ENCODE assay signal across 11 mouse cellular contexts in the genomic region with DNA sequence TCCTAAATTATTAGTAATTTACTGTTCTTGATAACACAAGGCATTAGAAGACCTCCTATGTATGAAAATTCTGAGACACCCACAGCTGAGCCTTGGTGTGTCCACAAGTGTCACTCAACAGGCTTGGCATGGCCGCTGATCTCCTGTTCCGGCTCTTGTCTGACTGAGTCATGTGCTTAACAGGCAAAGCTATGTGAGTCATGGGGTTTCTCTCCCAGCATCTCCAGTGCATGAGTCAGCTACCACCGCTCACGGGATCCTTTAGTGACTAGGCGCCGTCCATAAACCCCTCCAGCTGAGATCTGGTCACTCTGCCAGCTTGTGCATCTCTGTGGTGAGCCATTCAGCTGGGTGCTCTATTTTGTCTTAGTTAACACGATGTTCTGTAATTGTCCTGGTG.
DNase-seq lines count a peak whose midpoint lies in the region; ATAC-seq lines count a peak whose summit lies in the region.
"Had no signal": no experiment of that assay in that cellular context is flagged by ENCODE, and none has a peak within 500 bp of the region (broad histone marks: within the 10 kb centered on the region; RNA-seq: fewer than 3 reads in every experiment).

No protein-coding gene starts in this region.

- H3K9ac ChIP-seq in heart, embryonic 11.5 days (ENCODE audit: low read depth, low read length) = no peak overlapping the region
- no peak overlapping the region for H3K9ac ChIP-seq in neural tube, embryonic 15.5 days (replicated peaks)
- H3K9ac ChIP-seq in midbrain, embryonic 14.5 days (replicated peaks; ENCODE audit: low read length) = no peak overlapping the region
- H3K9ac ChIP-seq: limb, embryonic 15.5 days had no signal

- H3K4me3 ChIP-seq in heart, embryonic 11.5 days (ENCODE audit: low read depth, low read length) = no peak overlapping the region
- no peak overlapping the region for H3K4me3 ChIP-seq in neural tube, embryonic 15.5 days (replicated peaks)
- H3K4me3 ChIP-seq in midbrain, embryonic 14.5 days (replicated peaks; ENCODE audit: low read depth, low read length) = no peak overlapping the region
- H3K4me3 ChIP-seq: limb, embryonic 15.5 days had no signal

- H3K9me3 ChIP-seq in heart, embryonic 11.5 days (replicated peaks; ENCODE audit: control insufficient read depth, low read length) = no peaks in the 10 kb centered on the region
- H3K9me3 ChIP-seq in neural tube, embryonic 15.5 days (replicated peaks) = no peaks in the 10 kb centered on the region
- no peaks in the 10 kb centered on the region for H3K9me3 ChIP-seq in midbrain, embryonic 14.5 days (ENCODE audit: control insufficient read depth, low read length)
- H3K9me3 ChIP-seq: limb, embryonic 15.5 days had no signal

- ATAC-seq in heart, embryonic 11.5 days (replicated peaks; ENCODE audit: insufficient number of reproducible peaks, low FRiP score, low TSS enrichment) = peak; percentile 67; the same call in 1 of the 2 replicates
- ATAC-seq in neural tube, embryonic 15.5 days (ENCODE audit: low FRiP score) = no peak
- no peak for ATAC-seq in midbrain, embryonic 14.5 days (ENCODE audit: low FRiP score, low TSS enrichment)
- ATAC-seq: midbrain, embryonic 16.5 days had no signal

- peaks cover 7% of the 10 kb centered on the region for H3K4me1 ChIP-seq in heart, embryonic 11.5 days (ENCODE audit: control insufficient read depth, insufficient read depth, low read length)
- H3K4me1 ChIP-seq in neural tube, embryonic 15.5 days = 0 out of 2 replicates have a peak, but pooled peaks cover 5% of the 10 kb centered on the region
- H3K4me1 ChIP-seq in midbrain, embryonic 14.5 days (ENCODE audit: control insufficient read depth, insufficient read depth, low read length) = no peaks in the 10 kb centered on the region

- intact Hi-C loops in left cerebral cortex, postnatal 25 days (cut with DNase I) = no loop called here

- DNase-seq in 3T3-L1 (ENCODE audit: low read depth, low spot score) = peak; percentile 98
- peak; percentile 25 to 29 for DNase-seq in adrenal gland, adult 18-20 months (ENCODE audit: low spot score in 2 of 2)
- DNase-seq in left cerebral cortex, postnatal 25 days (ENCODE audit: low spot score in 2 of 2) = peak; percentile 15 to 69
- no peak for DNase-seq in spleen, postnatal 4 days (ENCODE audit: low spot score in 2 of 2)
- no peak for DNase-seq in midbrain, embryonic 14.5 days
- DNase-seq in spleen, adult 18-20 months = no peak

- no peaks in the 10 kb centered on the region for H3K36me3 ChIP-seq in heart, embryonic 11.5 days (ENCODE audit: control insufficient read depth, insufficient read depth, low read length)
- no peaks in the 10 kb centered on the region for H3K36me3 ChIP-seq in neural tube, embryonic 15.5 days
- no peaks in the 10 kb centered on the region for H3K36me3 ChIP-seq in midbrain, embryonic 14.5 days (ENCODE audit: control insufficient read depth, insufficient read depth, low read length)
- H3K36me3 ChIP-seq: G1E; limb, embryonic 15.5 days had no signal

- no peaks in the 10 kb centered on the region for H3K27me3 ChIP-seq in heart, embryonic 11.5 days (ENCODE audit: control insufficient read depth, insufficient read depth, low read length)
- H3K27me3 ChIP-seq in neural tube, embryonic 15.5 days (replicated peaks) = no peaks in the 10 kb centered on the region
- H3K27me3 ChIP-seq in midbrain, embryonic 14.5 days (ENCODE audit: control insufficient read depth, insufficient read depth, low read length) = no peaks in the 10 kb centered on the region
- H3K27me3 ChIP-seq: limb, embryonic 15.5 days had no signal

- 55% methylated on average over 7 of the region's 7 CpGs for whole genome bisulfite sequencing in heart, embryonic 11.5 days (ENCODE audit: insufficient replicate concordance)
- 89% methylated on average over 7 of the region's 7 CpGs for WGBS in neural tube, embryonic 15.5 days
- 90% methylated on average over 7 of the region's 7 CpGs for WGBS in midbrain, embryonic 14.5 days

- H3K4me2 ChIP-seq in heart, embryonic 11.5 days = no peak overlapping the region
- no peak overlapping the region for H3K4me2 ChIP-seq in neural tube, embryonic 15.5 days
- H3K4me2 ChIP-seq in midbrain, embryonic 14.5 days (ENCODE audit: low read length) = no peak overlapping the region
- H3K4me2 ChIP-seq: limb, embryonic 15.5 days had no signal

- H3K27ac ChIP-seq in heart, embryonic 11.5 days (ENCODE audit: low read depth, low read length) = peak overlapping the region; percentile 73
- no peak overlapping the region for H3K27ac ChIP-seq in neural tube, embryonic 15.5 days (replicated peaks)
- H3K27ac ChIP-seq in midbrain, embryonic 14.5 days (replicated peaks; ENCODE audit: low read depth, low read length) = no peak overlapping the region
- H3K27ac ChIP-seq: limb, embryonic 15.5 days had no signal

Comparison
In these comparisons a context has a peak if more than half of its experiments do, and no peak if none do; other contexts are left out.
1. DNase-seq: peak in 3T3-L1 (single experiment), adrenal gland, adult 18-20 months (2 of 2) and left cerebral cortex, postnatal 25 days (2 of 2); none in spleen, postnatal 4 days (0 of 2), midbrain, embryonic 14.5 days (single experiment) and spleen, adult 18-20 months (0 of 2).